Comparison of ENCODE assay signal across 8 mouse cellular contexts in the genomic region with DNA sequence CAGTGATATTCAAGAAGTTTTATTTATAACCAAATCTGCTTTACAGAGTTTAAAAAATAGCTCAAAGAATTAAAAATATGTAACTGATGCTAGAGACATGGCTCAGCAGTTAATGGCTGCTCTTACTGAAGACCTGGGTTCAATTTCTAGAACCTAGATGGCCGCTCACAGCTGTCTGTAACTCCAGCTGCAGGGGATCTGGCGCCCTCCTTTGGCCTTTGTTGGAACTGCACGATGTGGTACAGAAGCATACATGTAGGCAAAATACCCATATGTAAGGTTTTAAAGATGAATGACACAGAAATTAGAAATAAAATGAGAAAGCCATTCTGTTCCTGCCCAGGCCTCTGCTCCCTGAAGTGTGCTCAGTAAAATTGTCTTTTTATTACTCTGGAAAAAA. TPM values are rescaled to one million over a fixed set of nuclear protein-coding genes. Genes with fewer than 3 reads are reported as not detected.
DNase-seq lines count a peak whose midpoint lies in the region; ATAC-seq and TF ChIP-seq lines count a peak whose summit lies in the region.

No protein-coding gene starts in this region.

- ATAC-seq in heart, embryonic 12.5 days (ENCODE audit: insufficient number of reproducible peaks, low FRiP score) = no peak
- ATAC-seq in stomach, postnatal 0 days (ENCODE audit: low FRiP score, low TSS enrichment) = 0 out of 2 replicates have a peak, but pooled peaks have one; percentile 56

- no peak overlapping the region for H3K27ac ChIP-seq in heart, adult 2 months
- no peak overlapping the region for H3K27ac ChIP-seq in heart, embryonic 12.5 days (ENCODE audit: poor library complexity, severe bottlenecking)
- H3K27ac ChIP-seq in ES-E14 (ENCODE audit: insufficient read depth, low read depth, low read length, poor library complexity, severe bottlenecking) = no peak overlapping the region
- H3K27ac ChIP-seq in stomach, postnatal 0 days (replicated peaks) = no peak overlapping the region

- TF ChIP-seq POLR2A in heart, adult 2 months (IDR thresholded peaks at IDR 0.05; ENCODE audit: insufficient read depth, low read depth, low read length) = no peak

- no peak overlapping the region for H3K4me3 ChIP-seq in heart, adult 2 months
- H3K4me3 ChIP-seq in heart, embryonic 12.5 days = no peak overlapping the region
- H3K4me3 ChIP-seq in ES-E14 (ENCODE audit: insufficient read depth in 1 of 2, low read depth in 1 of 2, low read length in 2 of 2, poor library complexity in 1 of 2, severe bottlenecking in 1 of 2) = no peak overlapping the region
- no peak overlapping the region for H3K4me3 ChIP-seq in stomach, postnatal 0 days (ENCODE audit: low read depth, low read length)

- DNase-seq in heart, adult 2 months = peak; percentile 46 to 70
- DNase-seq in ES-E14 (ENCODE audit: low read depth, low spot score) = no peak
- DNase-seq in cerebellum, adult 8-10 months = peak; percentile 11
- peak; percentile 41 to 43 for DNase-seq in gastrocnemius, postnatal 36 days
- peak; percentile 24 for DNase-seq in layer of hippocampus, adult 9-10 months (ENCODE audit: low spot score)
- DNase-seq in lung, postnatal 4 days = peak; percentile 32 to 74
- peak; percentile 82 for DNase-seq in stomach, postnatal 0 days (ENCODE audit: low spot score)

- WGBS in heart, adult 2 months = 16% methylated on average over 3 of the region's 3 CpGs
- WGBS in heart, embryonic 12.5 days = 10% methylated on average over 3 of the region's 3 CpGs
- 15% methylated on average over 3 of the region's 3 CpGs for WGBS in stomach, postnatal 0 days

- no peak overlapping the region for H3K4me2 ChIP-seq in heart, embryonic 12.5 days
- H3K4me2 ChIP-seq in stomach, postnatal 0 days (replicated peaks; ENCODE audit: low read depth) = no peak overlapping the region

- TF ChIP-seq CTCF in heart, adult 2 months (IDR thresholded peaks at IDR 0.05) = peak; percentile 81
- peak; percentile 88 for TF ChIP-seq CTCF in stomach, postnatal 0 days (IDR thresholded peaks at IDR 0.05; ENCODE audit: low read depth)

- no peaks in the 10 kb centered on the region for H3K36me3 ChIP-seq in heart, adult 2 months (ENCODE audit: control insufficient read depth, insufficient read depth, low read length)
- H3K36me3 ChIP-seq in heart, embryonic 12.5 days = no peaks in the 10 kb centered on the region
- H3K36me3 ChIP-seq in ES-E14 (ENCODE audit: control insufficient read depth, insufficient read depth, low read length, poor library complexity, severe bottlenecking) = no peaks in the 10 kb centered on the region
- no peaks in the 10 kb centered on the region for H3K36me3 ChIP-seq in stomach, postnatal 0 days (ENCODE audit: control insufficient read depth, insufficient read depth, low read length)

- in situ Hi-C loops in ES-E14 (cut with MboI; ENCODE audit: low sequenced_read_pairs in 2 of 2, unreplicated experiment in 2 of 2) = loop anchor here in 1 of 2 experiments (25.0 kb wide), 1 partner anchor 748 kb away; no protein-coding TSS in a partner anchor

- no peak overlapping the region for H3K9ac ChIP-seq in heart, adult 2 months (ENCODE audit: low read depth, low read length)
- H3K9ac ChIP-seq in heart, embryonic 12.5 days = no peak overlapping the region
- H3K9ac ChIP-seq in ES-E14 (ENCODE audit: insufficient read depth, low read depth, low read length, poor library complexity, severe bottlenecking) = no peak overlapping the region
- H3K9ac ChIP-seq in stomach, postnatal 0 days (ENCODE audit: low read length) = no peak overlapping the region

- no peaks in the 10 kb centered on the region for H3K27me3 ChIP-seq in heart, adult 2 months (ENCODE audit: control insufficient read depth, insufficient read depth, low read length)
- H3K27me3 ChIP-seq in heart, embryonic 12.5 days (replicated peaks) = no peaks in the 10 kb centered on the region
- no peaks in the 10 kb centered on the region for H3K27me3 ChIP-seq in stomach, postnatal 0 days (ENCODE audit: control insufficient read depth, insufficient read depth, low read length)

- intact Hi-C loops in heart, adult 2 months (cut with DNase I) = no loop called here
- intact Hi-C loops in gastrocnemius, postnatal 36 days (cut with DNase I) = no loop called here

- TF ChIP-seq EP300 in heart, adult 2 months (IDR thresholded peaks at IDR 0.05; ENCODE audit: insufficient read depth, low read depth, low read length) = no peak
- TF ChIP-seq EP300 in stomach, postnatal 0 days (optimal IDR thresholded peaks at IDR 0.05) = no peak

- no peaks in the 10 kb centered on the region for H3K9me3 ChIP-seq in heart, embryonic 12.5 days (replicated peaks)
- no peaks in the 10 kb centered on the region for H3K9me3 ChIP-seq in ES-E14 (ENCODE audit: control insufficient read depth, insufficient read depth, low read depth, low read length)
- no peaks in the 10 kb centered on the region for H3K9me3 ChIP-seq in stomach, postnatal 0 days (ENCODE audit: control insufficient read depth, low read length)

- H3K79me2 ChIP-seq in heart, adult 2 months (replicated peaks; ENCODE audit: control insufficient read depth, insufficient read depth, low read length) = no peaks in the 10 kb centered on the region

- H3K4me1 ChIP-seq in heart, adult 2 months (ENCODE audit: control insufficient read depth, insufficient read depth, low read length) = no peaks in the 10 kb centered on the region
- no peaks in the 10 kb centered on the region for H3K4me1 ChIP-seq in heart, embryonic 12.5 days (replicated peaks)
- no peaks in the 10 kb centered on the region for H3K4me1 ChIP-seq in ES-E14 (ENCODE audit: control insufficient read depth in 2 of 2, insufficient read depth in 2 of 2, low read length in 2 of 2, poor library complexity in 1 of 2)
- no peaks in the 10 kb centered on the region for H3K4me1 ChIP-seq in stomach, postnatal 0 days (replicated peaks; ENCODE audit: control insufficient read depth, insufficient read depth)

TF ChIP-seq in ES-E14, 5 proteins besides CTCF, POLR2A, EP300 and RAD21:
- TF ChIP-seq ZC3H11A (IDR thresholded peaks at IDR 0.05; ENCODE audit: borderline replicate concordance, low read depth, low read length) (peak; percentile 35; the same call in 1 of the 2 replicates), MAFK (IDR thresholded peaks at IDR 0.05; ENCODE audit: insufficient read depth, low read depth, low read length) (no peak), ZNF384 (IDR thresholded peaks at IDR 0.05; ENCODE audit: low read depth, low read length) (no peak), CHD2 (IDR thresholded peaks at IDR 0.05; ENCODE audit: low read depth, low read length) (no peak), HCFC1 (IDR thresholded peaks at IDR 0.05; ENCODE audit: borderline replicate concordance, insufficient read depth, low read length) (no peak)

RNA-seq across cellular contexts. Expression of a gene that starts 23.3 kb away (rescaled TPM):
- 1 to 10 TPM; 2.2 to 2.3 TPM for total RNA-seq in heart, adult 2 months (2021)
- polyA plus RNA-seq in heart, adult 2 months (2012; rRNA removed) = 1.3 and 1.6 TPM in 2 replicates
- 7.8 and 7.9 TPM in 2 replicates for polyA plus RNA-seq in heart, embryonic 12.5 days (2016; fragmentation: Nextera tagmentation; extraction: Ambion mirVana)
- total RNA-seq in ES-E14 (2012; rRNA removed) = 3.7 and 4.2 TPM in 2 replicates
- 1 to 10 TPM; 1.2 to 1.3 TPM for total RNA-seq in gastrocnemius, postnatal 36 days (2021)
- 7.9 TPM in 2 replicates for polyA plus RNA-seq in stomach, postnatal 0 days (2015; fragmentation: Nextera tagmentation; extraction: Ambion mirVana)
